Mouse (Mus musculus) E14TG2a.4 (cell line): Measurements from ENCODE around the gene Il20ra.

Experiments
- CTCF ChIP-seq: conservative IDR thresholded peaks from 2 replicates; pipeline ENCODE4 v1.5.1; 2014; ENCODE audit warnings: low read length
- NANOG ChIP-seq: IDR thresholded peaks from 2 replicates; pipeline ENCODE4 v1.6.1; 2014; ENCODE audit warnings: borderline replicate concordance, low read length, mixed read lengths
- POU5F1 ChIP-seq: IDR thresholded peaks from 2 replicates; pipeline ENCODE4 v1.6.1; 2014; ENCODE audit warnings: low read length, borderline replicate concordance

DNA sequence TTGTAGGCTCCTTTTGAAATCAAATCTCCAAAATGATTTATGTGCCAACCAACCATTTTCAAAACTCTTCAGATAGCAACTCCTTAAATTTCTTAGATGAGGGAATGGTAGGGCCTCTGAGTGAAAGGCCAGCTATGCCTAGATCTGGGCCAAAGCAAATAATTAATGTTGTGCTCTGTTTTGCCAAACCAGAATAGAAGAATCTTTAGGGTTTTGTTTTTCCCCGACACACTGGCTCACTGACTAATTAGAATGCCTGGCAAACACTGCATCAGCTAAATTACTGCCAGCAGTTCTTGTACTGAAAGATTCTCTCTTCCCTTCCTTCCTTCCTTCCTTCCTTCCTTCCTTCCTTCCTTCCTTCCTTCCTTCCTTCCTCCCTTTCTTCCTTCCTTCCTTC lies 13.0 kb upstream of the Il20ra start:
- TF ChIP-seq CTCF = no peak
- no peak for TF ChIP-seq NANOG
- TF ChIP-seq POU5F1 = no peak
